Mouse (Mus musculus): Measurements from ENCODE around the gene Mtx1. TPM values are rescaled to one million over a fixed set of nuclear protein-coding genes. Genes with fewer than 3 reads are reported as not detected.
"Not testable (repeated sequence)": the region's sequence is repeated elsewhere in the genome, so short reads cannot be mapped to it uniquely, and the experiment has no call there.

Gene Mtx1
- polyA plus RNA-seq, 1 experiment from 2014 or later, result 111 TPM

DNA sequence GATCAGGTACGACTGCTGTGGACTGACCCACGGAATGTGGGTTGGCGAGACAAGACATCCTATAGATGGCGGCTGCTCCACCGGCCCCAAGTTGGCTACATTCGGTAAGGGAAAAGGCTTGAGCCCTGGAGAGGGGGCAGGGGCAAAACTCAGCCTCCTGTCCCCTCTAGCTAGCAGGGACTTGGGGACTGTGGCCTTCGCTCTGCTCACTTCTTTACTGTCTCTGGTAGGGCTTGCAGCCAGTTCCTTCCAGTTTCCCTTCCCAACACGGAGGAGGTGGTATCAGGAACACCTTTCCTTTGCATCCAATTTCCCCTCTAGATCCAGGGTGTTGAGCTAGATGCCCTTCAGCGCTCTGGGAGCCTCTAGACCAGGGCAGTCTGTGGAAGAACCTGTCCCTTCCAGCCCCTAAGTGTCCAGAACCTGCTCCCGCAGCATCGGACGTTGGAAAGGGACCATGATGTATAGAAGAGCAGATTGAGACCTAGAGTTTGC, 1.5 kb downstream of the Mtx1 start:
- Histone ChIP-seq H3K4me1 (ENCODE audit: insufficient read depth) (peaks cover 10% of the 10 kb centered on the region), H3K27me3 (ENCODE audit: insufficient read depth, low read length) (peaks cover 35% of the 10 kb centered on the region)
- 59% methylated on average over 12 of the region's 12 CpGs for WGBS (ENCODE audit: insufficient replicate concordance)

DNA sequence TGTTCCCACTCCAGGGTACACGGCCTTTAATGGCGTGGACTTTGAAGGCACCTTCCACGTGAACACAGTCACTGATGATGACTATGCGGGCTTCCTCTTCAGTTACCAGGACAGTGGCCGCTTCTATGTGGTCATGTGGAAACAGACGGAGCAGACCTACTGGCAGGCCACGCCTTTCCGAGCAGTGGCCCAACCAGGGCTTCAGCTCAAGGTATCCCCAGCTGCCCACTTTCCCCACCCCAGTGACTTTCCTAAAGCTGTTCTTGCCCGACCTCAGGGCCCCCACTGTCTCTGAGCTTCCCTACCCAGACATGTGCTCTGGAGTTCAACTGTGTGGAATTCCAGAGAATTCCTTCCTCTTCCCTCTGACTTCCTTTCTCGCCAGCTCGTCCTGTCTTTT, 2.1 kb downstream of the Mtx1 start:
- TF ChIP-seq CTCF (IDR thresholded peaks at IDR 0.05; ENCODE audit: low read depth), result no peak
- no peak for TF ChIP-seq EP300 (IDR thresholded peaks at IDR 0.05; ENCODE audit: low read depth)
- Histone ChIP-seq H3K4me2 (ENCODE audit: low read depth, low read length) (no peak overlapping the region), H3K4me3 (ENCODE audit: low read depth, low read length) (no peak overlapping the region), H3K27me3 (ENCODE audit: insufficient read depth, low read length) (peaks cover 32% of the 10 kb centered on the region), H3K9me3 (ENCODE audit: low read length) (no peaks in the 10 kb centered on the region), H3K36me3 (replicated peaks; ENCODE audit: insufficient read depth, low read length) (no peaks in the 10 kb centered on the region), H3K4me1 (ENCODE audit: insufficient read depth) (peaks cover 10% of the 10 kb centered on the region), H3K9ac (replicated peaks) (no peak overlapping the region), H3K27ac (ENCODE audit: low read depth) (no peak overlapping the region)
- ATAC-seq (no peak), DNase-seq (no peak)
- 70% methylated on average over 11 of the region's 11 CpGs for whole genome bisulfite sequencing (ENCODE audit: insufficient replicate concordance)

More for the DNA sequence above, 1.5 kb downstream of the Mtx1 start:
- DNase-seq (no peak), ATAC-seq (no peak)
- Histone ChIP-seq H3K9ac (replicated peaks) (no peak overlapping the region), H3K27ac (ENCODE audit: low read depth) (no peak overlapping the region), H3K4me2 (ENCODE audit: low read depth, low read length) (no peak overlapping the region), H3K4me3 (ENCODE audit: low read depth, low read length) (no peak overlapping the region), H3K9me3 (ENCODE audit: low read length) (no peaks in the 10 kb centered on the region), H3K36me3 (replicated peaks; ENCODE audit: insufficient read depth, low read length) (no peaks in the 10 kb centered on the region)
- TF ChIP-seq EP300 (IDR thresholded peaks at IDR 0.05; ENCODE audit: low read depth) (no peak), CTCF (IDR thresholded peaks at IDR 0.05; ENCODE audit: low read depth) (no peak)

DNA sequence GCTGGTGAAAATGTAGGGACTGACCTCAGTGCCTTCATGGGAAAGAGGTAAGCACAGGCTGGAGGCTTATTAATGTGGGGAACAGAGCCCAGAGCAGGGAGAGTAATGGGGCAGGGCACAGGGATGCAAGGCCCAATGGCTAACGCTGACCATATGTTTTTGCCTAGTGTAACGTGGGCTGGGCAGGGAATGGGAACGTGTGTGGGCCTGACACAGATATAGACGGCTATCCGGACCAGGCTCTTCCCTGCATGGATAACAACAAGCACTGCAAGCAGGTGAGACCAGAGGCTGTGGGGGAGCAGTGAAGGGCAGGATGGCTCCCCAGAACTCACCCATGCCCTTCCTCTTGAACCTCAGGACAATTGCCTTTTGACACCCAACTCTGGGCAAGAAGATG, 5.7 kb downstream of the Mtx1 start:
- TF ChIP-seq EP300 (IDR thresholded peaks at IDR 0.05; ENCODE audit: low read depth) (no peak), CTCF (IDR thresholded peaks at IDR 0.05; ENCODE audit: low read depth) (no peak)
- no peaks in the 10 kb centered on the region for H3K9me3 ChIP-seq (ENCODE audit: low read length)
- H3K4me2 ChIP-seq (ENCODE audit: low read depth, low read length), result no peak overlapping the region
- peaks cover 14% of the 10 kb centered on the region for H3K27me3 ChIP-seq (ENCODE audit: insufficient read depth, low read length)
- WGBS (ENCODE audit: insufficient replicate concordance), result 84% methylated on average over 5 of the region's 5 CpGs
- H3K4me1 ChIP-seq (ENCODE audit: insufficient read depth), result no peaks in the 10 kb centered on the region
- H3K36me3 ChIP-seq (replicated peaks; ENCODE audit: insufficient read depth, low read length), result no peaks in the 10 kb centered on the region
- DNase-seq (no peak), ATAC-seq (no peak)
- H3K4me3 ChIP-seq (ENCODE audit: low read depth, low read length), result no peak overlapping the region
- H3K9ac ChIP-seq (replicated peaks), result no peak overlapping the region
- no peak overlapping the region for H3K27ac ChIP-seq (ENCODE audit: low read depth)

DNA sequence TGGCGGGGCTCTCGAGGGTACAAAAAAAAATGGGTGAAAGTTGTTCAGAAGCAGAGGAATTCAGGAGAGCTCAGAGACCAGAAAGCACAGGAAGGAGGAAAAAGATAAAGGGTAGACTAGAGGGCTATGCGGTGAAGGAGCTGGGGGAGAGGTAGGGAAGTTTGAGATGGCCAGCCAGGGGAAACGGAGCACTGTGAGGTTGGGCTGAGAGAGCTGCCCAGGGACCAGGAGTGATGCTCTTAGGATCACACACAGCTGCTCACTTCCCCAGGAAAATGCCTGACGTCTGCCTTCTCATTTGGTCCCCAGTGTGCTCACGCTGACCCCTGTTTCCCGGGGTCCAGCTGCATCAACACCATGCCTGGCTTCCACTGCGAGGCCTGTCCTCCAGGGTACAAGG, 7.3 kb downstream of the Mtx1 start:
- H3K9me3 ChIP-seq (ENCODE audit: low read length), result no peaks in the 10 kb centered on the region
- no peak overlapping the region for H3K27ac ChIP-seq (ENCODE audit: low read depth)
- H3K36me3 ChIP-seq (replicated peaks; ENCODE audit: insufficient read depth, low read length), result no peaks in the 10 kb centered on the region
- DNase-seq, result no peak
- no peak overlapping the region for H3K9ac ChIP-seq (replicated peaks)
- no peak overlapping the region for H3K4me3 ChIP-seq (ENCODE audit: low read depth, low read length)
- peaks cover 8% of the 10 kb centered on the region; the same call in 1 of the 2 replicates for H3K27me3 ChIP-seq (ENCODE audit: insufficient read depth, low read length)
- H3K4me1 ChIP-seq (ENCODE audit: insufficient read depth), result peaks cover 5% of the 10 kb centered on the region
- TF ChIP-seq CTCF (IDR thresholded peaks at IDR 0.05; ENCODE audit: low read depth) (no peak), EP300 (IDR thresholded peaks at IDR 0.05; ENCODE audit: low read depth) (no peak)
- H3K4me2 ChIP-seq (ENCODE audit: low read depth, low read length), result no peak overlapping the region
- WGBS (ENCODE audit: insufficient replicate concordance), result 30% methylated on average over 8 of the region's 8 CpGs
- no peak for ATAC-seq

GRCm38 (mm10) chr3:89218271-89218670, 8.6 kb downstream of the Mtx1 start:
- TF ChIP-seq CTCF (IDR thresholded peaks at IDR 0.05; ENCODE audit: low read depth), result no peak
- TF ChIP-seq EP300 (IDR thresholded peaks at IDR 0.05; ENCODE audit: low read depth), result no peak
- WGBS (ENCODE audit: insufficient replicate concordance), result 79% methylated on average over 1 of the region's 1 CpGs
- Histone ChIP-seq H3K9ac (replicated peaks) (no peak overlapping the region), H3K4me3 (ENCODE audit: low read depth, low read length) (no peak overlapping the region), H3K27me3 (ENCODE audit: insufficient read depth, low read length) (peaks cover 8% of the 10 kb centered on the region; the same call in 1 of the 2 replicates), H3K9me3 (ENCODE audit: low read length) (no peaks in the 10 kb centered on the region), H3K4me1 (ENCODE audit: insufficient read depth) (peaks cover 9% of the 10 kb centered on the region), H3K36me3 (replicated peaks; ENCODE audit: insufficient read depth, low read length) (no peaks in the 10 kb centered on the region), H3K27ac (ENCODE audit: low read depth) (no peak overlapping the region), H3K4me2 (ENCODE audit: low read depth, low read length) (no peak overlapping the region)
- ATAC-seq (no peak), DNase-seq (no peak)

- WGBS (ENCODE audit: insufficient replicate concordance), result 55% methylated on average over 7 of the region's 7 CpGs
- H3K4me2 ChIP-seq (ENCODE audit: low read depth, low read length); H3K9ac ChIP-seq (replicated peaks): not testable (repeated sequence)
These were observed 10.5 kb downstream of the Mtx1 start for GRCm38 (mm10) chr3:89216407-89216806.

GRCm38 (mm10) chr3:89215853-89216252, 11.0 kb downstream of the Mtx1 start:
- WGBS (ENCODE audit: insufficient replicate concordance), result 0% methylated on average over 6 of the region's 6 CpGs
- Histone ChIP-seq H3K9ac (replicated peaks) (no peak overlapping the region), H3K9me3 (ENCODE audit: low read length) (no peaks in the 10 kb centered on the region), H3K4me1 (ENCODE audit: insufficient read depth) (peaks cover 12% of the 10 kb centered on the region), H3K36me3 (replicated peaks; ENCODE audit: insufficient read depth, low read length) (no peaks in the 10 kb centered on the region), H3K27ac (ENCODE audit: low read depth) (no peak overlapping the region), H3K4me3 (ENCODE audit: low read depth, low read length) (no peak overlapping the region), H3K27me3 (ENCODE audit: insufficient read depth, low read length) (peaks cover 8% of the 10 kb centered on the region; the same call in 1 of the 2 replicates), H3K4me2 (ENCODE audit: low read depth, low read length) (no peak overlapping the region)
- DNase-seq (peak; percentile 87), ATAC-seq (peak; percentile 46)
- TF ChIP-seq EP300 (IDR thresholded peaks at IDR 0.05; ENCODE audit: low read depth) (no peak), CTCF (IDR thresholded peaks at IDR 0.05; ENCODE audit: low read depth) (peak; percentile 98)

More at GRCm38 (mm10) chr3:89216407-89216806, 10.5 kb downstream of the Mtx1 start:
- H3K27me3 ChIP-seq (ENCODE audit: insufficient read depth, low read length); H3K36me3 ChIP-seq (replicated peaks; ENCODE audit: insufficient read depth, low read length); ATAC-seq; H3K4me3 ChIP-seq (ENCODE audit: low read depth, low read length); DNase-seq; H3K27ac ChIP-seq (ENCODE audit: low read depth); H3K9me3 ChIP-seq (ENCODE audit: low read length): not testable (repeated sequence)
- H3K4me1 ChIP-seq (ENCODE audit: insufficient read depth), result peaks cover 12% of the 10 kb centered on the region
